Mouse (Mus musculus): ENCODE data around the gene Adat3. TPM values are rescaled to one million over a fixed set of nuclear protein-coding genes. Genes with fewer than 3 reads are reported as not detected.
"Not testable (repeated sequence)": the region's sequence is repeated elsewhere in the genome, so short reads cannot be mapped to it uniquely, and the experiment has no call there.

Adat3 gene
- total RNA-seq, 2 experiments from 2014 or later: not detected

GRCm38 (mm10) chr10:80577195-80578130 is 25.2 kb upstream of the Adat3 start, which contains the start of gene Klf16:
Gene Klf16 (minus strand): TSS chr10:80577321.
- peak; percentile 66 for ATAC-seq (replicated peaks; ENCODE audit: low FRiP score, poor library complexity, severe bottlenecking)

- peak; percentile 68 for ATAC-seq (replicated peaks; ENCODE audit: low FRiP score, poor library complexity, severe bottlenecking)
Measured at GRCm38 (mm10) chr10:80578131-80578750, 24.4 kb upstream of the Adat3 start.

GRCm38 (mm10) chr10:80578911-80579310 is 23.8 kb upstream of the Adat3 start:
- peak; percentile 64 for ATAC-seq (replicated peaks; ENCODE audit: low FRiP score, poor library complexity, severe bottlenecking)

- ATAC-seq (replicated peaks; ENCODE audit: low FRiP score, poor library complexity, severe bottlenecking): no peak
Measured at GRCm38 (mm10) chr10:80583047-80583446, 19.6 kb upstream of the Adat3 start.

GRCm38 (mm10) chr10:80584045-80584488 is 18.6 kb upstream of the Adat3 start:
- ATAC-seq (replicated peaks; ENCODE audit: low FRiP score, poor library complexity, severe bottlenecking): no peak

- ATAC-seq (replicated peaks; ENCODE audit: low FRiP score, poor library complexity, severe bottlenecking): no peak
Measured at GRCm38 (mm10) chr10:80584642-80585552, 17.8 kb upstream of the Adat3 start.

GRCm38 (mm10) chr10:80585581-80585980 is 17.1 kb upstream of the Adat3 start:
- ATAC-seq (replicated peaks; ENCODE audit: low FRiP score, poor library complexity, severe bottlenecking): no peak

GRCm38 (mm10) chr10:80586407-80587304 is 16.0 kb upstream of the Adat3 start:
- no peak for ATAC-seq (replicated peaks; ENCODE audit: low FRiP score, poor library complexity, severe bottlenecking)

- no peak for ATAC-seq (replicated peaks; ENCODE audit: low FRiP score, poor library complexity, severe bottlenecking)
Measured at GRCm38 (mm10) chr10:80587305-80587657, 15.4 kb upstream of the Adat3 start.

GRCm38 (mm10) chr10:80589127-80589878 is 13.4 kb upstream of the Adat3 start:
- 0 out of 2 replicates have a peak, but pooled peaks have one; percentile 3 for ATAC-seq (replicated peaks; ENCODE audit: low FRiP score, poor library complexity, severe bottlenecking)

GRCm38 (mm10) chr10:80589879-80590854 is 12.5 kb upstream of the Adat3 start, which contains the start of gene Abhd17a:
Gene Abhd17a (minus strand): TSS chr10:80590341.
- peak; percentile 95 for ATAC-seq (replicated peaks; ENCODE audit: low FRiP score, poor library complexity, severe bottlenecking)

GRCm38 (mm10) chr10:80596318-80596717 is 6.4 kb upstream of the Adat3 start:
- ATAC-seq (replicated peaks; ENCODE audit: low FRiP score, poor library complexity, severe bottlenecking): no peak

- ATAC-seq (replicated peaks; ENCODE audit: low FRiP score, poor library complexity, severe bottlenecking): peak; percentile 1; the same call in 1 of the 2 replicates
Measured at GRCm38 (mm10) chr10:80603364-80603763, 684 bp downstream of the Adat3 start.

GRCm38 (mm10) chr10:80604001-80604509 is 1.4 kb downstream of the Adat3 start:
- peak; percentile 83 for ATAC-seq (replicated peaks; ENCODE audit: low FRiP score, poor library complexity, severe bottlenecking)

- no peak for ATAC-seq (replicated peaks; ENCODE audit: low FRiP score, poor library complexity, severe bottlenecking)
Measured at GRCm38 (mm10) chr10:80604988-80605387, 2.3 kb downstream of the Adat3 start.

- not testable (repeated sequence) for ATAC-seq (replicated peaks; ENCODE audit: low FRiP score, poor library complexity, severe bottlenecking)
Measured at GRCm38 (mm10) chr10:80605721-80606120, 3.0 kb downstream of the Adat3 start, which contains the start of gene Gm49322. Gene Gm49322 (plus strand): TSS chr10:80606021.

GRCm38 (mm10) chr10:80606306-80606705 is 3.6 kb downstream of the Adat3 start:
- no peak for ATAC-seq (replicated peaks; ENCODE audit: low FRiP score, poor library complexity, severe bottlenecking)
